Mouse (Mus musculus) stomach, embryonic 16.5 days (tissue): ENCODE measurements around the gene Tff2. TPM values are rescaled to one million over a fixed set of nuclear protein-coding genes. Genes with fewer than 3 reads are reported as not detected.

Experiments used
- ATAC-seq: fragments of 200-750 bp; cut with Nextera tagmentation; 2 replicates; pipeline ENCODE4 v1.8.0; 2017; ENCODE audit warnings: moderate number of reproducible peaks, moderate TSS enrichment; ENCODE audit not compliant: insufficient read depth, low FRiP score
- H3K27ac ChIP-seq: fragments of 300-500 bp; sonication (generic); 2 replicates; pipeline ENCODE4 v1.5.1; 2014; ENCODE audit warnings: low read length
- H3K27me3 ChIP-seq: fragments of 300-500 bp; sonication (generic); 2 replicates; pipeline ENCODE4 v1.6.1; 2014; ENCODE audit warnings: low read length, control low read depth, mixed read lengths; ENCODE audit not compliant: control insufficient read depth, insufficient read depth
- H3K36me3 ChIP-seq: fragments of 300-500 bp; sonication (generic); 2 replicates; pipeline ENCODE4 v1.6.1; 2014; ENCODE audit warnings: low read length; ENCODE audit not compliant: control insufficient read depth, insufficient read depth
- H3K4me1 ChIP-seq: fragments of 300-500 bp; sonication (generic); 2 replicates; pipeline ENCODE4 v1.6.1; 2014; ENCODE audit warnings: low read length, control low read depth, mixed read lengths; ENCODE audit not compliant: control insufficient read depth, insufficient read depth
- H3K4me2 ChIP-seq: fragments of 300-500 bp; sonication (generic); 2 replicates; pipeline ENCODE4 v1.6.1; 2014; ENCODE audit warnings: low read depth, low read length, mixed read lengths
- H3K4me3 ChIP-seq: fragments of 300-500 bp; sonication (generic); replicated peaks from 2 replicates; pipeline ENCODE4 v1.5.1; 2014; ENCODE audit warnings: mild to moderate bottlenecking, low read length
- H3K9ac ChIP-seq: fragments of 300-500 bp; sonication (generic); 2 replicates; pipeline ENCODE4 v1.6.1; 2014; ENCODE audit warnings: low read length
- H3K9me3 ChIP-seq: fragments of 300-500 bp; sonication (generic); replicated peaks from 2 replicates; pipeline ENCODE4 v1.6.1; 2016; ENCODE audit warnings: low read length, control low read depth; ENCODE audit not compliant: control insufficient read depth
- WGBS: fragments of 180-500 bp; shearing (Covaris S2); extraction: QIAGEN DNeasy Blood & Tissue Kit; methylation state at CpG from one replicate; pipeline ENCODE4 v1.1.7; 2014; 5-methylcytosine and 5-hydroxymethylcytosine counted together
- polyA plus RNA-seq: library from polyadenylated mRNA; unstranded; fragments of >200 nt; fragmentation: Nextera tagmentation; extraction: Ambion mirVana; gene quantifications from 2 replicates; pipeline ENCODE4 v1.2.1, GENCODE M21; 2015

The Tff2 gene
- polyA plus RNA-seq, 1 experiment from 2014 or later = 99.1 TPM

DNA sequence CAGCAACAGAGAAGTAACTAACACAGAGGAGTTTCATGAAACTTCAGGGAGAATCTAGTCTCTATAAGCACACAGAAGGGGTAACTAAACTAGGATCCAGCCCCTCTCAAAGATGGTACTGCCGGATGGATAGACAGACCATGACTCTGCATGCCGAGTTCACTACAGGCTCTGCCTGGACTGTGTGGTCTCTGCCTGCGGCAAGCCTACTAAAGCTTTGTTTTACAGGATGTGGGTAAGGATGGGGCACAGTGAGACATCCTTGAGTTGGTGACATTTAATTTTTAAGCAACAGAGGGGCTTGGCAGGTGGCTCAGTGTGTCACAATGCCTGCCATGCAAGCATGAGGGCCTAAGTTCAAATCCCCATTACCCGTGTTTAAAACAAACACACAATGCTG lies 32.2 kb upstream of the Tff2 start:
- no peaks in the 10 kb centered on the region for H3K9me3 ChIP-seq
- WGBS = 82% methylated on average over 4 of the region's 4 CpGs
- no peaks in the 10 kb centered on the region for H3K27me3 ChIP-seq
- no peak overlapping the region for H3K4me2 ChIP-seq
- ATAC-seq = no peak
- H3K4me3 ChIP-seq = no peak overlapping the region
- no peak overlapping the region for H3K27ac ChIP-seq
- no peaks in the 10 kb centered on the region for H3K36me3 ChIP-seq
- H3K9ac ChIP-seq = no peak overlapping the region
- 0 out of 2 replicates have a peak, but pooled peaks cover 6% of the 10 kb centered on the region for H3K4me1 ChIP-seq

DNA sequence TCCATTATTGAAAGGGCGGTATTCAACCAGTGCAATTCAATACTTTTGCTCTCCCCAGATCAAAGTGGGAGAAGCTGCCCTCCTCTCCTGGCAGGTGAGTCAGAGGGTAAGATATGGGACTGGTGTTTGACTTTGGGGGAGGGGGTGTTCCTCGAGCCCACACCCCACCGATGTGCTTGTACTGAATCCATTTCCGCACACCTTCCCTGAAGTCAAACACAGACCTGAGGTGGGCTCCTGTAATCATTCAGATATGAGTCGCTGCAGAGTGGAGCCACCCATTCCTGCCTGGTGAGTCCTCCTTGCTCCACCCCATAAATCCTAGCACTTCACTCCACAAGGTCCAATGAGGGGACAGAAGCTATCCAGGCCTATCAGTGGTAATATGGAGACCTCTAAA lies 25.7 kb upstream of the Tff2 start:
- H3K9ac ChIP-seq = no peak overlapping the region
- no peak overlapping the region for H3K4me3 ChIP-seq
- H3K36me3 ChIP-seq = no peaks in the 10 kb centered on the region
- peaks cover 3% of the 10 kb centered on the region; the same call in 1 of the 2 replicates for H3K4me1 ChIP-seq
- peak overlapping the region; percentile 85 for H3K27ac ChIP-seq
- no peak overlapping the region for H3K4me2 ChIP-seq
- 60% methylated on average over 5 of the region's 5 CpGs for WGBS
- H3K9me3 ChIP-seq = no peaks in the 10 kb centered on the region
- peak; percentile 90 for ATAC-seq
- H3K27me3 ChIP-seq = no peaks in the 10 kb centered on the region

DNA sequence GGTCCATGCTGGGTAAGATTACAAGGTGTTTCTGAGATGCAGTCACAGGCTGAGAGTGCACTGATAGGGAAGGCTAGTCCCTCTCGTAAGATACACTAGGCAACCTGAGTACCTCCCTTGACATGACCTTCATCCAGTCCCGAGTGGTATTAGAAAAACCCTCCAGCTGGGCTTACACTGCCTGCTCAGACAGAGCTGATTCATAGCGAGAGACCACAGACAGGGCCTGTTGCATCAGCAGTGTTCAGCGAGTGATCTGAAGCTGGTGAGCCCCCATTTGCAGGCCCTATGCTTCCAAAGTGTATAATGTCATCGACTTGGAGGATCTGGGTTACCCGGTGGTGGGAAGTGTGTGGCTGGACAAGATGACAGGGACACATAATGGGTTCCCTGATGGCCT lies 21.0 kb upstream of the Tff2 start, which contains the start of gene Tff1:
Gene Tff1, minus strand, starts transcription at position 151 of the 400 bp plus-strand sequence.
- ATAC-seq = no peak
- 0 out of 2 replicates have a peak within 1 kb of the TSS, but pooled peaks have one; percentile 10 for H3K9ac ChIP-seq

DNA sequence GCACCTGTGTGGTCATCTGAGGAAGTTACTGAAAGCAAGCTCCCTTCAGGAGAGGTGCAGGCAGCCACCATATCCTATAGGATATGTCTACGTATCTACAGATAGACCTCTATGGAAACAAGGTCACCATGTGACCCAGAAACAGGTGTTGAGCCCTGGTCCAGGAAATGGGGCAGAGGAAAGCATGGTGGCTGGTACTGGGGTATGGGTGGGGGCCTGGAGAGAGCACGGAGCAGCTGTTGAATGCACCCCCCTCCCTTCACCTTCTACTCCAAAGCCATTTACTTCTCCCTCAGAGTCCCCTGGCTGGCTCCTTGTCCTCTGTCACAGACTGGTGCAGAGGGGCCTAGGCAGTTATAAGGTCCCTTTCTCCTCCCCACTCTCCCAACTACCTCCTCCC lies 19.7 kb upstream of the Tff2 start:
- ATAC-seq = no peak
- Histone ChIP-seq H3K36me3 (no peaks in the 10 kb centered on the region), H3K4me2 (no peak overlapping the region), H3K27ac (no peak overlapping the region), H3K9ac (0 out of 2 replicates have a peak overlapping the region, but pooled peaks have one; percentile 10), H3K27me3 (no peaks in the 10 kb centered on the region), H3K9me3 (peaks cover 5% of the 10 kb centered on the region; the same call in 1 of the 2 replicates), H3K4me3 (no peak overlapping the region; the same call in 1 of the 2 replicates), H3K4me1 (0 out of 2 replicates have a peak, but pooled peaks cover 3% of the 10 kb centered on the region)
- WGBS = 74% methylated on average over 2 of the region's 2 CpGs

More for the DNA sequence above, 21.0 kb upstream of the Tff2 start, which contains the start of gene Tff1:
- Histone ChIP-seq H3K9me3 (no peaks in the 10 kb centered on the region), H3K27me3 (no peaks in the 10 kb centered on the region), H3K4me1 (peaks cover 3% of the 10 kb centered on the region; the same call in 1 of the 2 replicates), H3K4me2 (no peak within 1 kb of the TSS), H3K36me3 (no peaks in the 10 kb centered on the region), H3K27ac (no peak within 1 kb of the TSS; the same call in 1 of the 2 replicates), H3K4me3 (no peak within 1 kb of the TSS; the same call in 1 of the 2 replicates)
- WGBS = 74% methylated on average over 6 of the region's 6 CpGs

DNA sequence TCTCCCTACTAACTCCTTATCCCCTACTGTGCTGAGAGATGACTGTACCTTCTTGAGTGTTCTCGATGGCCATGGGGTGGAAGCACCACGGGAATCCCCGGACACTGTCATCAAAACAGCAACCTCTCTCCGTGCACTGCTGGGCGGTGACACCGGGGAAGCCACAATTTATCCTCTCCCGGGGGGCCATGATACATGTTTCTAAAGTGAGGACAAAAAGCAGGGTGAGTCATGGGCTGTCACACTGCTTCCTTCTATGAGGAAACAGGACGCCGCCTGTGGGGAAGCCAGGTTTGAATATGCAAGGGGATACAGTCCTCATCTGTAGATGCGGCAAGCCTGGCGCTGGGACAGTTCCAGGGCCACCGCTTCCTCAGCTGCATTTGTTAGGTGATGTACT lies 18.5 kb upstream of the Tff2 start:
- Histone ChIP-seq H3K9ac (no peak overlapping the region), H3K4me3 (no peak overlapping the region), H3K27me3 (no peaks in the 10 kb centered on the region), H3K27ac (no peak overlapping the region), H3K4me2 (no peak overlapping the region), H3K36me3 (no peaks in the 10 kb centered on the region), H3K9me3 (peaks cover 8% of the 10 kb centered on the region; the same call in 1 of the 2 replicates), H3K4me1 (0 out of 2 replicates have a peak, but pooled peaks cover 3% of the 10 kb centered on the region)
- 74% methylated on average over 12 of the region's 12 CpGs for WGBS
- no peak for ATAC-seq

DNA sequence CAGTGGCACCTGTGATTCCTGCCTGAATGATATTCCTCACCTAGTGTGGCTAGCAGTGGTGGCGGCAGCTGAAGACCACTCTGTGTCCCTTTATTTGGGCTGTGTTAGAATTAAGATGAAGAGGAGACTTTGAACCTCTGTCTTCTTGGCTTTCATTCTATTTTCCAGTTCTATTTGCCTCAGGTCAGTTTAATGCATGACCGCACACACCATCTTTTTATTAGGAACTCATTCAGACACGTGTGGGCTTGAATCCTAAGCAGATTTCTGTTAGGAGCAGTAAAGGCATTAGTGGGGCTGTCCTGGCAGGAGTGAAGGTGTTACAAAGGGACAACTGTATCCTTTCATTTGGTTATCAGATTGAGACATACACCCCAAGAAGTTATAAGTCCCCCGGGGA lies 16.2 kb upstream of the Tff2 start:
- no peak overlapping the region for H3K4me3 ChIP-seq
- no peak for ATAC-seq
- no peak overlapping the region for H3K9ac ChIP-seq
- WGBS = 81% methylated on average over 4 of the region's 4 CpGs
- no peaks in the 10 kb centered on the region for H3K36me3 ChIP-seq
- H3K4me1 ChIP-seq = no peaks in the 10 kb centered on the region
- no peak overlapping the region for H3K27ac ChIP-seq
- H3K4me2 ChIP-seq = no peak overlapping the region
- H3K9me3 ChIP-seq = peaks cover 8% of the 10 kb centered on the region; the same call in 1 of the 2 replicates
- no peaks in the 10 kb centered on the region for H3K27me3 ChIP-seq

DNA sequence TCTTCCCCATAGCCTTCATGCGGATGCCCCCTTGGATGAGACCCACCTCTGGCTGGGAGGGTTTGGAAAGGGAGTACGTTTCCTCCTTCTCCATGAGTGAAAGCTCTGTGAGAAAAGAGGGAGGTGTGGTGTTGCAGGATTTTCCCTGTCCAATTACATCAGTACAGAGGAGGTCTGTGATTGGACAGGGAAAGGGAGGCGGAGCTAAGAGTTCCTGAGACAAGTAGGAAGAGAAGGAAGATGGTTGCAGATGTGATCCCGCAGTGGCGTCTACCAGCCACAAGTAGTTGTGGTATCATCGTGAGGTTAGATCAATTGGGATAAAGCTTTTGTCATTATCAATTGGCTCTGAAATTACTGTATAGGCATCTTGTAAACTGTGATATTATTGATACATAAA lies 13.8 kb upstream of the Tff2 start:
- Histone ChIP-seq H3K4me3 (no peak overlapping the region), H3K9ac (no peak overlapping the region), H3K27me3 (no peaks in the 10 kb centered on the region), H3K27ac (no peak overlapping the region), H3K4me1 (no peaks in the 10 kb centered on the region), H3K9me3 (peaks cover 8% of the 10 kb centered on the region; the same call in 1 of the 2 replicates), H3K4me2 (no peak overlapping the region), H3K36me3 (no peaks in the 10 kb centered on the region)
- no peak for ATAC-seq
- WGBS = 78% methylated on average over 6 of the region's 6 CpGs

DNA sequence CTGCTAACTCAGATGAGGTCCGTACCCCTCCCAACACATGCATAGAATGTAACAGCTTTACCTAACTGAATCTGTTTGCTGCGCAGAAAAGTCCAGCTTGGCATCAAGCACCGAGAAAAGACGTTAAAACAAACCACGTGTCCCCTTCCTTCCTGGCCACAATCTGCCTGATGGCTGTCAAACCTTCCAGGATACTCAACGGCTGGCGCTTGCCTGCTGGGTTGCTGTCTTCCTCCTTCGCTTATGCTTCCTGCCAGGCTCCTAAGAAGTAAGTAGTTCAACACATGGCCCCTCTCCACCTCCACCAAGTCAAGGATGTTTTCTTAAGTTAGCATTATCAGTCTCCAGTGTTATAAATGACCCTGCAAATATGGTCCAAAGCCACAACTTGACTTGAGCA lies 9.7 kb upstream of the Tff2 start:
- Histone ChIP-seq H3K4me1 (peaks cover 3% of the 10 kb centered on the region; the same call in 1 of the 2 replicates), H3K4me3 (no peak overlapping the region), H3K4me2 (no peak overlapping the region), H3K27ac (no peak overlapping the region), H3K9me3 (0 out of 2 replicates have a peak, but pooled peaks cover 3% of the 10 kb centered on the region), H3K36me3 (no peaks in the 10 kb centered on the region), H3K9ac (no peak overlapping the region), H3K27me3 (no peaks in the 10 kb centered on the region)
- WGBS = 58% methylated on average over 8 of the region's 8 CpGs
- no peak for ATAC-seq

DNA sequence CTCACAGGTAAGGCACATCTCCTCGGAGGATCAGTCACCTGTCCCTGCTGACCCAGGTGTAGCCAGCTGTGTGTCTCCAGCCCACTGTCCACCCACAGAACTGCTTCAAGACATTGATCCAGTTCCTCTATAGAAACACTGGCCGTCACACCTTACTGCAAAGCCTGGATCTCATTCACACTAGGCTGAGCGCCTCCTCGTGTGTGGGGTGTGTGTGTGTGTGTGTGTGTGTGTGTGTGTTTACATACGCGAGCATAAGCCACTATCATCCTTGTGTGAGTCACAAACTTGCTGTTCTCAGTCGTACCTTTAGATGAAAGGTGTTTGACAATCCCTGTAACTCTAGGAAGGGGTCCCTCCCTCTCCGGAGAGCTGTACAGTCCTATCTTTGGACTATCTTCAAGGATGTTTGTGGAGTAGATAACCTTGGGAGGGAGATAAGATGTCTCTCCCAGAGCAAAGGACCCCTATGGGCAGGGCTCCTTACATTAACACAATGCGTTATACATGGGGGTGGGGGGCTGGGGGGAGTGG lies 9.0 kb upstream of the Tff2 start:
- H3K27me3 ChIP-seq = no peaks in the 10 kb centered on the region
- H3K36me3 ChIP-seq = no peaks in the 10 kb centered on the region
- H3K4me2 ChIP-seq = no peak overlapping the region
- peak overlapping the region; percentile 25; the same call in 1 of the 2 replicates for H3K27ac ChIP-seq
- H3K9me3 ChIP-seq = no peaks in the 10 kb centered on the region
- 50% methylated on average over 9 of the region's 9 CpGs for WGBS
- ATAC-seq = peak; percentile 68; the same call in 1 of the 2 replicates
- peaks cover 3% of the 10 kb centered on the region; the same call in 1 of the 2 replicates for H3K4me1 ChIP-seq
- H3K4me3 ChIP-seq = no peak overlapping the region
- H3K9ac ChIP-seq = no peak overlapping the region
